Mouse (Mus musculus) heart, postnatal 0 days (tissue): ENCODE data around the gene Cchcr1.

ENCODE experiments used
- CTCF ChIP-seq: IDR thresholded peaks from 2 replicates; pipeline ENCODE4 v1.5.1; 2016; ENCODE audit warnings: antibody characterized with exemption, control low read depth, low read depth
- EP300 ChIP-seq: IDR thresholded peaks from 2 replicates; pipeline ENCODE4 v1.6.1; 2016; ENCODE audit warnings: antibody characterized with exemption, low read depth

- TF ChIP-seq CTCF, result no peak
- TF ChIP-seq EP300, result no peak
Measured at GRCm38 (mm10) chr17:35505776-35506175, 11.1 kb upstream of the Cchcr1 start, which contains the start of gene Pou5f1.
